Mouse (Mus musculus): ENCODE data around the gene Ssh3. TPM values are rescaled to one million over a fixed set of nuclear protein-coding genes. Genes with fewer than 3 reads are reported as not detected.
"Not testable (repeated sequence)": the region's sequence is repeated elsewhere in the genome, so short reads cannot be mapped to it uniquely, and the experiment has no call there.

Ssh3 gene
- polyA plus RNA-seq, 1 experiment from 2014 or later: 33.6 TPM

GRCm38 (mm10) chr19:4257897-4258252 is 11.1 kb downstream of the Ssh3 start:
- no peaks in the 10 kb centered on the region for H3K27me3 ChIP-seq (replicated peaks; ENCODE audit: control insufficient read depth, insufficient read depth, low read length)
- H3K27ac ChIP-seq (ENCODE audit: low read length): 0 out of 2 replicates have a peak overlapping the region, but pooled peaks have one; percentile 12
- peaks cover 6% of the 10 kb centered on the region for H3K4me1 ChIP-seq (ENCODE audit: control insufficient read depth, insufficient read depth, low read length)
- H3K9ac ChIP-seq (ENCODE audit: low read depth, low read length): peak overlapping the region; percentile 27
- H3K4me2 ChIP-seq (ENCODE audit: low read depth, low read length): peak overlapping the region; percentile 51
- no peak; the same call in 1 of the 2 replicates for ATAC-seq
- H3K36me3 ChIP-seq (ENCODE audit: control insufficient read depth, insufficient read depth, low read length): no peaks in the 10 kb centered on the region
- peak overlapping the region; percentile 30 for H3K4me3 ChIP-seq (ENCODE audit: low read length)
- no peaks in the 10 kb centered on the region for H3K9me3 ChIP-seq (ENCODE audit: control insufficient read depth, low read length)
- WGBS: 23% methylated on average over 12 of the region's 12 CpGs

DNA sequence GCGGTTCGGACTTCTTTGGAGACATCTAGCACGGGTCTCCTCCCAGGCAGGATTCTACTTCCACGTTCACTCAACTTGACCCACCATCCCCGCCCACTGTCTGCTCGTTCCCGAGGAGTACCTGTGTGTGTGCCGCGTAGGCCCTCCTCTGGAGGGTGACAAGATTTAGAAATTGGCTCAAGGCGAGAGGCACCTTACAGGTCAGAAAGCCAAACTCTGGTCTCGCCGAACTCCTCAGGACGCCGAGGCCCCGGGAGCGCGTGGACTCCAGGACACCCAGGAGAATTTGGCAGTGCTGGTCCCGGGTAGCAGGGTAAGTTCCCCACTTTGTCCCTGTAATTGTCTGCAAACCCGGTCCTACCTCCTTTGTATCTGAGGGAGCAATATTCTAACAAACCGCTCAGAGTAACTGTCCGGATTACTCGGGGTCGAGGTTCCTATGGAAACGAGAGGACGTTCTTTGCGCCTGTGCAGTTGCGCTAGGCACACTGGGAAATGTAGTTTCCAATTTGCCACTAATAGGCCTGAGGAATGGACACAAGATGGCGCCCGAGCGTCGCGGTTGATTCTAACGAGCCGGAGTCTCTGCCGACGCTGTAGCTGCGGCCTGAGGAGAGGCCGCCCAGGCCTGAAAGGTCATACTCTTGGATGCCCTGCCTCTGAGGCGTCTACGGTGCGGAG is 11.6 kb downstream of the Ssh3 start:
- WGBS: under 1% methylated on average over 41 of the region's 41 CpGs
- ATAC-seq: peak; percentile 88
- H3K4me1 ChIP-seq (ENCODE audit: control insufficient read depth, insufficient read depth, low read length): peaks cover 5% of the 10 kb centered on the region; the same call in 1 of the 2 replicates
- peak overlapping the region; percentile 62 for H3K4me3 ChIP-seq (ENCODE audit: low read length)
- H3K4me2 ChIP-seq (ENCODE audit: low read depth, low read length): peak overlapping the region; percentile 76
- H3K27me3 ChIP-seq (replicated peaks; ENCODE audit: control insufficient read depth, insufficient read depth, low read length): no peaks in the 10 kb centered on the region
- no peaks in the 10 kb centered on the region for H3K36me3 ChIP-seq (ENCODE audit: control insufficient read depth, insufficient read depth, low read length)
- H3K9me3 ChIP-seq (ENCODE audit: control insufficient read depth, low read length): no peaks in the 10 kb centered on the region
- H3K9ac ChIP-seq (ENCODE audit: low read depth, low read length): peak overlapping the region; percentile 66
- no peak overlapping the region for H3K27ac ChIP-seq (ENCODE audit: low read length)

DNA sequence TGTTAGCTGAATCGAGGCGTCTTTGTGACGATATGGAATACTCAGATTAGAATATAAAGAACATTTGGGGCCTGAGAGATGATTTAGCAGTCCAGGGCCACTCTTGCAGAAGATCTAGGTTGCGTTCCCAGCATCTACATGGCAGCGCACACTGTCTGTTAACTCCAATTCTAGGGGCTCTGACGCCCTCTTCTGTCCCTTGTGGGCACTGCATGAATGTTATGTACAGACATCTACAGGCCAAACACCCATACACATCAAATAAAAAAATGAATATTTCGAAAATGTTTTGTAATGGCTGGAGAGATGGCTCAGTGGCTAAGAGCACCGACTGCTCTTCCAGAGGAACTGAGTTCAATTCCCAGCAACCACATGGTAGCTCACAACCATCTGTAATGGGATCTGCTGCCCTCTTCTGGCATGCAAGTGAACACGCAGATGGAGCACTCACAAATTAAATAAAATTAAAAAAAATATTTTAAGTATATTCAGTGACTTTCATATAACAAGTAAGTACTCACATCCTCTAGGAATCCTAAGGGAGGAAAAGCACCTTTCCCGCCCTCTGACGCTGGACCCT is 13.3 kb downstream of the Ssh3 start:
- Histone ChIP-seq H3K4me3 (ENCODE audit: low read length) (no peak overlapping the region), H3K27me3 (replicated peaks; ENCODE audit: control insufficient read depth, insufficient read depth, low read length) (no peaks in the 10 kb centered on the region), H3K9ac (ENCODE audit: low read depth, low read length) (no peak overlapping the region), H3K9me3 (ENCODE audit: control insufficient read depth, low read length) (no peaks in the 10 kb centered on the region), H3K4me2 (ENCODE audit: low read depth, low read length) (no peak overlapping the region), H3K4me1 (ENCODE audit: control insufficient read depth, insufficient read depth, low read length) (peaks cover 5% of the 10 kb centered on the region; the same call in 1 of the 2 replicates), H3K27ac (ENCODE audit: low read length) (no peak overlapping the region), H3K36me3 (ENCODE audit: control insufficient read depth, insufficient read depth, low read length) (no peaks in the 10 kb centered on the region)
- ATAC-seq: no peak
- 76% methylated on average over 11 of the region's 11 CpGs for WGBS

DNA sequence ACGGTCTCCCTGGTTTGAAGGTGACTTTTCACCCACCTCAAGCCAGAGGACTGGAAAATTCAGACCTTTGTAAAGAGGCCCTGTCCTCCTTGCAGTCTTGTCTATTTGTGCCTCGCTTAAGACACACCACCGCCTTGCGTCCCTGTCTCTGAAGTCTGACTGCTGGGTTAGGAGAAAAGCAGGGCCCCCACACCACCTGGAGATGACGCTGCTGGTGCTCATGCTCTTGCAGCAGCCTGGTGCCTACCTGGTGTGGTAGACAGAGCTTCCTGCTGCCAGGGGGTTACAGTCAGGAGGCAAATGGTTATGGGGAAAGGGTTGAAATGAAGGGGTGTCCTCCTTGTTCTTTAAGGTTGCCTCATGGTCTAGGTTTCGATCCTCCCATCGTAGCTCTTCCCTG is 14.8 kb downstream of the Ssh3 start:
- H3K4me3 ChIP-seq (ENCODE audit: low read length): no peak overlapping the region
- ATAC-seq: no peak
- no peaks in the 10 kb centered on the region for H3K9me3 ChIP-seq (ENCODE audit: control insufficient read depth, low read length)
- WGBS: 90% methylated on average over 7 of the region's 7 CpGs
- no peak overlapping the region for H3K9ac ChIP-seq (ENCODE audit: low read depth, low read length)
- H3K4me2 ChIP-seq (ENCODE audit: low read depth, low read length): no peak overlapping the region
- no peak overlapping the region for H3K27ac ChIP-seq (ENCODE audit: low read length)
- no peaks in the 10 kb centered on the region for H3K27me3 ChIP-seq (replicated peaks; ENCODE audit: control insufficient read depth, insufficient read depth, low read length)
- H3K4me1 ChIP-seq (ENCODE audit: control insufficient read depth, insufficient read depth, low read length): peaks cover 5% of the 10 kb centered on the region; the same call in 1 of the 2 replicates
- no peaks in the 10 kb centered on the region for H3K36me3 ChIP-seq (ENCODE audit: control insufficient read depth, insufficient read depth, low read length)

GRCm38 (mm10) chr19:4248683-4249082 is 20.3 kb downstream of the Ssh3 start:
- H3K4me2 ChIP-seq (ENCODE audit: low read depth, low read length); H3K4me3 ChIP-seq (ENCODE audit: low read length); H3K27me3 ChIP-seq (replicated peaks; ENCODE audit: control insufficient read depth, insufficient read depth, low read length); H3K4me1 ChIP-seq (ENCODE audit: control insufficient read depth, insufficient read depth, low read length); H3K9ac ChIP-seq (ENCODE audit: low read depth, low read length); H3K27ac ChIP-seq (ENCODE audit: low read length); H3K36me3 ChIP-seq (ENCODE audit: control insufficient read depth, insufficient read depth, low read length); H3K9me3 ChIP-seq (ENCODE audit: control insufficient read depth, low read length): not testable (repeated sequence)
- WGBS: 49% methylated on average over 1 of the region's 1 CpGs
- peak; percentile 80 for ATAC-seq

GRCm38 (mm10) chr19:4247010-4247409 is 22.0 kb downstream of the Ssh3 start:
- Histone ChIP-seq H3K9ac (ENCODE audit: low read depth, low read length) (no peak overlapping the region), H3K4me1 (ENCODE audit: control insufficient read depth, insufficient read depth, low read length) (no peaks in the 10 kb centered on the region), H3K27ac (ENCODE audit: low read length) (no peak overlapping the region), H3K4me2 (ENCODE audit: low read depth, low read length) (no peak overlapping the region), H3K36me3 (ENCODE audit: control insufficient read depth, insufficient read depth, low read length) (no peaks in the 10 kb centered on the region), H3K27me3 (replicated peaks; ENCODE audit: control insufficient read depth, insufficient read depth, low read length) (no peaks in the 10 kb centered on the region), H3K4me3 (ENCODE audit: low read length) (no peak overlapping the region), H3K9me3 (ENCODE audit: control insufficient read depth, low read length) (no peaks in the 10 kb centered on the region)
- no peak for ATAC-seq
- WGBS: 60% methylated on average over 1 of the region's 1 CpGs

- Histone ChIP-seq H3K27me3 (replicated peaks; ENCODE audit: control insufficient read depth, insufficient read depth, low read length) (no peaks in the 10 kb centered on the region), H3K9ac (ENCODE audit: low read depth, low read length) (no peak overlapping the region), H3K27ac (ENCODE audit: low read length) (no peak overlapping the region), H3K36me3 (ENCODE audit: control insufficient read depth, insufficient read depth, low read length) (no peaks in the 10 kb centered on the region), H3K4me3 (ENCODE audit: low read length) (no peak overlapping the region), H3K4me2 (ENCODE audit: low read depth, low read length) (no peak overlapping the region), H3K9me3 (ENCODE audit: control insufficient read depth, low read length) (no peaks in the 10 kb centered on the region), H3K4me1 (ENCODE audit: control insufficient read depth, insufficient read depth, low read length) (no peaks in the 10 kb centered on the region)
- ATAC-seq: no peak
- 80% methylated on average over 6 of the region's 6 CpGs for WGBS
Measured at GRCm38 (mm10) chr19:4244775-4245174, 24.2 kb downstream of the Ssh3 start.

- Histone ChIP-seq H3K4me3 (ENCODE audit: low read length) (no peak overlapping the region), H3K9me3 (ENCODE audit: control insufficient read depth, low read length) (0 out of 2 replicates have a peak, but pooled peaks cover 1% of the 10 kb centered on the region), H3K9ac (ENCODE audit: low read depth, low read length) (no peak overlapping the region), H3K27ac (ENCODE audit: low read length) (no peak overlapping the region), H3K4me2 (ENCODE audit: low read depth, low read length) (no peak overlapping the region), H3K36me3 (ENCODE audit: control insufficient read depth, insufficient read depth, low read length) (no peaks in the 10 kb centered on the region), H3K27me3 (replicated peaks; ENCODE audit: control insufficient read depth, insufficient read depth, low read length) (no peaks in the 10 kb centered on the region), H3K4me1 (ENCODE audit: control insufficient read depth, insufficient read depth, low read length) (no peaks in the 10 kb centered on the region)
- no peak for ATAC-seq
- WGBS: 56% methylated on average over 3 of the region's 3 CpGs
Measured at GRCm38 (mm10) chr19:4242416-4242815, 26.6 kb downstream of the Ssh3 start.

- 57% methylated on average over 8 of the region's 8 CpGs for WGBS
- Histone ChIP-seq H3K4me3 (ENCODE audit: low read length) (no peak overlapping the region), H3K9ac (ENCODE audit: low read depth, low read length) (no peak overlapping the region), H3K9me3 (ENCODE audit: control insufficient read depth, low read length) (0 out of 2 replicates have a peak, but pooled peaks cover 2% of the 10 kb centered on the region), H3K4me2 (ENCODE audit: low read depth, low read length) (no peak overlapping the region), H3K27me3 (replicated peaks; ENCODE audit: control insufficient read depth, insufficient read depth, low read length) (no peaks in the 10 kb centered on the region), H3K4me1 (ENCODE audit: control insufficient read depth, insufficient read depth, low read length) (no peaks in the 10 kb centered on the region), H3K27ac (ENCODE audit: low read length) (no peak overlapping the region), H3K36me3 (ENCODE audit: control insufficient read depth, insufficient read depth, low read length) (no peaks in the 10 kb centered on the region)
- ATAC-seq: no peak
Measured at GRCm38 (mm10) chr19:4240247-4240668, 28.7 kb downstream of the Ssh3 start.
